Mouse (Mus musculus) cerebellum, adult 2 months (tissue): ENCODE data around the gene Kansl3. TPM values are rescaled to one million over a fixed set of nuclear protein-coding genes. Genes with fewer than 3 reads are reported as not detected.

Experiments
- DNase-seq, 2 experiments: peaks; one replicate each; pipeline ENCODE4 v3.0.0; 2021
- H3K27ac ChIP-seq: fragments of 200-500 bp; 2 replicates; pipeline ENCODE4 v1.5.1; 2012; ENCODE audit warnings: low read length, control low read depth, inconsistent platforms; ENCODE audit not compliant: insufficient read depth
- H3K27me3 ChIP-seq: fragments of 200-500 bp; 2 replicates; pipeline ENCODE4 v1.6.1; 2012; ENCODE audit warnings: inconsistent platforms, mild to moderate bottlenecking, low read length, moderate library complexity; ENCODE audit not compliant: control insufficient read depth, insufficient read depth
- H3K4me1 ChIP-seq: fragments of 200-500 bp; 2 replicates; pipeline ENCODE4 v1.6.1; 2011; ENCODE audit warnings: low read length; ENCODE audit not compliant: control insufficient read depth, insufficient read depth
- H3K4me3 ChIP-seq: fragments of 200-500 bp; replicated peaks from 2 replicates; pipeline ENCODE3; 2011; ENCODE audit warnings: mild to moderate bottlenecking, low read depth, low read length, control low read depth; ENCODE audit not compliant: insufficient read depth
- CTCF ChIP-seq: fragments of 200-500 bp; IDR thresholded peaks from 2 replicates; pipeline ENCODE4 v1.5.1; 2011; ENCODE audit warnings: low read depth, mild to moderate bottlenecking, control low read depth, low read length, moderate library complexity, borderline replicate concordance; ENCODE audit not compliant: insufficient read depth
- POLR2A ChIP-seq: fragments of 200-500 bp; IDR thresholded peaks from 2 replicates; pipeline ENCODE4 v1.6.1; 2011; ENCODE audit warnings: low read length, control low read depth, borderline replicate concordance; ENCODE audit not compliant: insufficient read depth
- WGBS: fragments of 180-500 bp; shearing (Covaris S2); methylation state at CpG from one replicate; pipeline ENCODE4 v1.1.7; 2018; 5-methylcytosine and 5-hydroxymethylcytosine counted together
- polyA plus RNA-seq: library from polyadenylated mRNA; depleted of rRNA; stranded (reverse); fragments of >200 nt; gene quantifications from 2 replicates; pipeline ENCODE4 v1.2.3, GENCODE M21; 2012; rRNA removed

Kansl3 gene
- polyA plus RNA-seq: 72.1 and 75.5 TPM in 2 replicates

DNA sequence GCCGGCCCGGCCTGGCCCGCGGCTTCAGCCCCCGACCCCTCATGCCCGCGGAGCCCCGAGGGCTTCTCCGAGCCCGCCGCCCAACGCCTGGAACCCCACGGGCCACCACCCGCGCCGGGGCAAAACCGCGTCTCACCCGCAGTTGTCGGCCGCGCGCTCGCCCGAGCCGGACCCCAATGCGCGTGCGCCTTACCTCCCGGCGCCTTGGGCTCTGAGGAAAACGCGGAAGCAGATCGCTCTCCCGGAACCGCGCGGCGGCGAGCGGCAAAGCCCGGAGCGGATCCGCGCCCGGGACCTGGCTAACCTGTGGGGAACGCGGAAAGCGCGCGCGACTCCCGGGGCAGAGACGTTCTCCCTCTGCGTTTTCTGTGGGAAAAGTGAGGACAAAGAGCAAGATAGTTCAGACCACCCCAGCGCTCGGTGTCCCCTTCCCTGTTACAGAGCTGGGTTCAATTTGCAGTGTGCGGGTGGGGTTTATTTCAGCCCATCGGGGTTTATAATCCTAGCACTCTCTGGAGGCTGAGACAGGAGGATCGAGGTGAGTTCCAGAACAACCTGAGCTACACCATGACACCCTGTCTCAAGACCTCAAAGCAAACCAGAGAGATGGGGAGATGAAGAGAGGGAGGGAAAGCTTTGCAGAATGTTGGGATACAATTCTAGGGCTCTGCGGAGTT is at the start of gene Kansl3:
TSS of gene Kansl3 (minus strand) at position 213 of the 677 bp plus-strand sequence.
- TF ChIP-seq POLR2A (peak; percentile 91), CTCF (no peak)
- H3K27me3 ChIP-seq: no peaks in the 10 kb centered on the region
- no peak within 1 kb of the TSS for H3K27ac ChIP-seq
- DNase-seq: peak; percentile 86 to 93
- WGBS: 5% methylated on average over 61 of the region's 61 CpGs
- peak within 1 kb of the TSS; percentile 87 for H3K4me3 ChIP-seq
- H3K4me1 ChIP-seq: peaks cover 15% of the 10 kb centered on the region

DNA sequence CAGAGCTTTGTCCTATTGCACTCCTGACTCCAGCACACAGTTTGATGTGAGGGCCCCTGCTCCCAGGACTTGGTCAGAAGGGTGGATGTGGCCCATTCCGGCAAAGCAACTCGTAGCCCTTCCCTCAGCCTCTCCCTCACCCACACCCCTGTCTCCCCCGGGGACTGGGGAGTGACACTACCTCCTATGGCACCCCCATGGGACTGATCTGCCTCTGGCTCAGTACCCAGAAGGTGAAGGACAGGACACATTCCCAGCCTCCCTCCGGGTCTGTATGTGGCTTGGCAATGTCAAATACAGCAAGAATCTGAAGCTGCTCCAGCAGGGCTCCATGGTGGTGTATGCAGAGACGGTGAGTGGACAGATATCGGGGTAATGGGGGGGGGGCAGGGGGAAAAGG is 35.5 kb upstream of the Kansl3 start:
- no peaks in the 10 kb centered on the region for H3K27me3 ChIP-seq
- no peaks in the 10 kb centered on the region for H3K4me1 ChIP-seq
- no peak for TF ChIP-seq CTCF
- no peak for TF ChIP-seq POLR2A
- WGBS: 56% methylated on average over 6 of the region's 6 CpGs
- no peak overlapping the region for H3K4me3 ChIP-seq
- no peak for DNase-seq
- no peak overlapping the region for H3K27ac ChIP-seq

- H3K4me1 ChIP-seq: no peaks in the 10 kb centered on the region
- no peak for DNase-seq
- no peaks in the 10 kb centered on the region for H3K27me3 ChIP-seq
- 63% methylated on average over 4 of the region's 4 CpGs for WGBS
- TF ChIP-seq POLR2A (no peak), CTCF (no peak)
- no peak overlapping the region for H3K27ac ChIP-seq
- H3K4me3 ChIP-seq: no peak overlapping the region
Measured at GRCm38 (mm10) chr1:36401509-36401908, 32.5 kb upstream of the Kansl3 start.

- no peak overlapping the region for H3K4me3 ChIP-seq
- no peak for DNase-seq
- no peaks in the 10 kb centered on the region for H3K27me3 ChIP-seq
- WGBS: 10% methylated on average over 6 of the region's 6 CpGs
- no peak overlapping the region for H3K27ac ChIP-seq
- no peaks in the 10 kb centered on the region for H3K4me1 ChIP-seq
- TF ChIP-seq POLR2A (no peak), CTCF (no peak)
Measured at GRCm38 (mm10) chr1:36397041-36397440, 28.1 kb upstream of the Kansl3 start.

DNA sequence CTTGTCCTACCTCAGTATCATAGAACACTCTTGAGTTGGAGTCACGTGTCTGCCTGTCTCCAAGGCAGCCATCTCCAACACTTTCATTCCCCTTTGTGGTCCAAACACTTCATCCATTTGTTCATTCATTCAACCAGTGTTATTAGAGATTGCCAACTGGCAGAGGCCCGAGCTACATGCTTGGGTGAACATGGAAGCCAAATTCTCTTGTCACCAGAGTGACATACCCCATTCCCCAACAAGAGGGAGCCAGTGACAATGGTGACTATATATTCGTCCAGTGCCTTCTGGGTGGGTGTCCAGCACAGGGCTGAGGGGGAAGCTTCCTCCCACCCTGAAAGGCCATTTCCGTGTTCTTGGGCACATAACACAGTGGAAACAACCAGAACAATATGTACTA is 10.6 kb upstream of the Kansl3 start:
- Histone ChIP-seq H3K27ac (no peak overlapping the region), H3K27me3 (no peaks in the 10 kb centered on the region), H3K4me1 (no peaks in the 10 kb centered on the region), H3K4me3 (no peak overlapping the region)
- DNase-seq: no peak
- no peak for TF ChIP-seq CTCF
- no peak for TF ChIP-seq POLR2A
- 32% methylated on average over 4 of the region's 4 CpGs for WGBS

- H3K4me3 ChIP-seq: no peak overlapping the region
- 80% methylated on average over 6 of the region's 6 CpGs for WGBS
- TF ChIP-seq POLR2A (no peak), CTCF (no peak)
Measured at GRCm38 (mm10) chr1:36378880-36379279, 9.9 kb upstream of the Kansl3 start.

GRCm38 (mm10) chr1:36371934-36372845 is 3.2 kb upstream of the Kansl3 start, which contains the start of gene Fer1l5:
Gene Fer1l5, plus strand, starts transcription at chr1:36372291.
- no peak within 1 kb of the TSS for H3K4me3 ChIP-seq
- no peak for DNase-seq
- TF ChIP-seq CTCF: no peak
- TF ChIP-seq POLR2A: no peak
- peaks cover 7% of the 10 kb centered on the region; the same call in 1 of the 2 replicates for H3K4me1 ChIP-seq
- WGBS: 85% methylated on average over 10 of the region's 10 CpGs
- H3K27me3 ChIP-seq: no peaks in the 10 kb centered on the region
- H3K27ac ChIP-seq: no peak within 1 kb of the TSS

More at GRCm38 (mm10) chr1:36378880-36379279, 9.9 kb upstream of the Kansl3 start:
- Histone ChIP-seq H3K4me1 (no peaks in the 10 kb centered on the region), H3K27ac (no peak overlapping the region), H3K27me3 (no peaks in the 10 kb centered on the region)
- DNase-seq: no peak

GRCm38 (mm10) chr1:36370918-36371317 is 1.9 kb upstream of the Kansl3 start:
- no peak overlapping the region for H3K27ac ChIP-seq
- H3K4me1 ChIP-seq: peaks cover 10% of the 10 kb centered on the region; the same call in 1 of the 2 replicates
- DNase-seq: no peak
- H3K27me3 ChIP-seq: no peaks in the 10 kb centered on the region
- WGBS: 67% methylated on average over 6 of the region's 6 CpGs
- no peak overlapping the region for H3K4me3 ChIP-seq
- TF ChIP-seq CTCF (no peak), POLR2A (no peak)
